Mouse (Mus musculus): Measurements from ENCODE around the gene Nrbp1. TPM values are rescaled to one million over a fixed set of nuclear protein-coding genes. Genes with fewer than 3 reads are reported as not detected.
A peak's percentile ranks its signal among the peaks of the same experiment; 100 is the strongest.

Nrbp1 gene
- total and polyA plus RNA-seq, 3 experiments, result 34.5 to 41.5 (median 36.6) TPM

GRCm38 (mm10) chr5:31201042-31201741 is 39.5 kb upstream of the Nrbp1 start:
- Histone ChIP-seq H3K36me3 (replicated peaks in 1 of 2; ENCODE audit: control insufficient read depth in 1 of 2, insufficient read depth in 1 of 2, low read length in 1 of 2) (peaks cover 75 to 85% of the 10 kb centered on the region in 2 experiments), H3K79me2 (replicated peaks; ENCODE audit: control insufficient read depth, extremely low read depth, insufficient read depth, poor library complexity, severe bottlenecking) (peaks cover 7% of the 10 kb centered on the region), H3K27ac (ENCODE audit: insufficient read depth, low read depth) (peak overlapping the region; percentile 77), H3K4me1 (ENCODE audit: control insufficient read depth in 1 of 2, insufficient read depth in 2 of 2) (peaks cover 6 to 23% of the 10 kb centered on the region in 2 experiments), H3K27me3 (replicated peaks) (no peaks in the 10 kb centered on the region), H3K9ac (ENCODE audit: insufficient read depth, low read depth) (peak overlapping the region; percentile 92), H3K9me3 (replicated peaks; ENCODE audit: low read length) (no peaks in the 10 kb centered on the region), H3K4me2 (ENCODE audit: insufficient read depth, low read depth, poor library complexity, severe bottlenecking) (peak overlapping the region; percentile 94), H3K4me3 (replicated peaks in 1 of 3; ENCODE audit: low read depth in 2 of 3, low read length in 2 of 3, poor library complexity in 1 of 3) (peak overlapping the region; percentile 64 to 81 (median 78))
- dilution Hi-C loops (cut with MboI; ENCODE audit: extremely low pct_ligation_motif_present, extremely low pct_unique_long_range_greater_than_20kb, low sequenced_read_pairs) (no loop called here), in situ Hi-C loops (cut with MboI; ENCODE audit: low pct_ligation_motif_present, low pct_unique_long_range_greater_than_20kb, low sequenced_read_pairs) (no loop called here)
- peak; percentile 39 for DNase-seq (ENCODE audit: extremely low read depth)
- TF ChIP-seq ETS1 (conservative IDR thresholded peaks at IDR 0.05; ENCODE audit: low read depth, low read length) (no peak), TBP (conservative IDR thresholded peaks at IDR 0.05; ENCODE audit: low read depth, low read length) (0 out of 2 replicates have a peak, but pooled peaks have one; percentile 30), JUND (conservative IDR thresholded peaks at IDR 0.05; ENCODE audit: low read depth, low read length) (no peak), PAX5 (IDR thresholded peaks at IDR 0.05; ENCODE audit: low read length) (no peak), MAZ (IDR thresholded peaks at IDR 0.05; ENCODE audit: low read depth, low read length) (no peak), ZMIZ1 (IDR thresholded peaks at IDR 0.05; ENCODE audit: low read depth, low read length) (peak; percentile 75), CHD2 (IDR thresholded peaks at IDR 0.05; ENCODE audit: low read length) (peak; percentile 51; the same call in 1 of the 2 replicates)

GRCm38 (mm10) chr5:31201742-31202590 is 38.7 kb upstream of the Nrbp1 start, which contains the start of gene Zfp513:
TSS of gene Zfp513 (minus strand) at chr5:31202303.
- dilution Hi-C loops (cut with MboI; ENCODE audit: extremely low pct_ligation_motif_present, extremely low pct_unique_long_range_greater_than_20kb, low sequenced_read_pairs) (no loop called here), in situ Hi-C loops (cut with MboI; ENCODE audit: low pct_ligation_motif_present, low pct_unique_long_range_greater_than_20kb, low sequenced_read_pairs) (no loop called here)
- Histone ChIP-seq H3K27me3 (replicated peaks) (no peaks in the 10 kb centered on the region), H3K4me2 (ENCODE audit: insufficient read depth, low read depth, poor library complexity, severe bottlenecking) (peak within 1 kb of the TSS; percentile 94), H3K79me2 (replicated peaks; ENCODE audit: control insufficient read depth, extremely low read depth, insufficient read depth, poor library complexity, severe bottlenecking) (peaks cover 8% of the 10 kb centered on the region), H3K4me3 (replicated peaks in 1 of 3; ENCODE audit: low read depth in 2 of 3, low read length in 2 of 3, poor library complexity in 1 of 3) (peak within 1 kb of the TSS; percentile 64 to 81 (median 78)), H3K27ac (ENCODE audit: insufficient read depth, low read depth) (peak within 1 kb of the TSS; percentile 77), H3K4me1 (ENCODE audit: control insufficient read depth in 1 of 2, insufficient read depth in 2 of 2) (peaks cover 6 to 23% of the 10 kb centered on the region in 2 experiments), H3K9me3 (replicated peaks; ENCODE audit: low read length) (no peaks in the 10 kb centered on the region), H3K36me3 (replicated peaks in 1 of 2; ENCODE audit: control insufficient read depth in 1 of 2, insufficient read depth in 1 of 2, low read length in 1 of 2) (peaks cover 71 to 84% of the 10 kb centered on the region in 2 experiments), H3K9ac (ENCODE audit: insufficient read depth, low read depth) (peak within 1 kb of the TSS; percentile 92)
- peak; percentile 99 for DNase-seq (ENCODE audit: extremely low read depth)
- TF ChIP-seq UBTF (IDR thresholded peaks at IDR 0.05; ENCODE audit: low read depth, low read length) (peak; percentile 62; the same call in 1 of the 2 replicates), CHD1 (IDR thresholded peaks at IDR 0.05; ENCODE audit: low read depth, low read length) (no peak), POLR2A (IDR thresholded peaks at IDR 0.05; ENCODE audit: low read depth, low read length) (peak; percentile 79), CTCF (conservative IDR thresholded peaks at IDR 0.05 in 1 of 2, IDR thresholded peaks at IDR 0.05 in 1 of 2; ENCODE audit: low read depth in 2 of 2, low read length in 2 of 2) (no peak), HCFC1 (IDR thresholded peaks at IDR 0.05; ENCODE audit: low read depth, low read length) (peak; percentile 94), CHD2 (IDR thresholded peaks at IDR 0.05; ENCODE audit: low read length) (peak; percentile 99), RCOR1 (conservative IDR thresholded peaks at IDR 0.05; ENCODE audit: low read depth, low read length) (no peak; the same call in 1 of the 2 replicates), TBP (conservative IDR thresholded peaks at IDR 0.05; ENCODE audit: low read depth, low read length) (peak; percentile 76; the same call in 1 of the 2 replicates), ZMIZ1 (IDR thresholded peaks at IDR 0.05; ENCODE audit: low read depth, low read length) (no peak; the same call in none of the 2 replicates), BHLHE40 (IDR thresholded peaks at IDR 0.05; ENCODE audit: low read depth, low read length) (no peak), KAT2A (IDR thresholded peaks at IDR 0.05; ENCODE audit: insufficient replicate concordance, low read length) (peak; percentile 96; the same call in 1 of the 2 replicates), USF2 (conservative IDR thresholded peaks at IDR 0.05; ENCODE audit: low read depth, low read length) (no peak), MEF2A (IDR thresholded peaks at IDR 0.05; ENCODE audit: borderline replicate concordance, low read depth, low read length) (peak; percentile 52; the same call in 1 of the 2 replicates), ETS1 (conservative IDR thresholded peaks at IDR 0.05; ENCODE audit: low read depth, low read length) (peak; percentile 20; the same call in 1 of the 2 replicates), MAFK (IDR thresholded peaks at IDR 0.05; ENCODE audit: insufficient replicate concordance, low read length) (no peak), ZC3H11A (IDR thresholded peaks at IDR 0.05; ENCODE audit: low read depth, low read length) (no peak), NELFE (IDR thresholded peaks at IDR 0.05; ENCODE audit: low read depth, low read length) (no peak), SIN3A (IDR thresholded peaks at IDR 0.05; ENCODE audit: low read length) (peak; percentile 90), MAX (IDR thresholded peaks at IDR 0.05; ENCODE audit: low read length) (peak; percentile 39; the same call in 1 of the 2 replicates), EP300 (IDR thresholded peaks at IDR 0.05; ENCODE audit: low read length) (no peak), USF1 (IDR thresholded peaks at IDR 0.05; ENCODE audit: low read depth, low read length) (peak; percentile 42), MAZ (IDR thresholded peaks at IDR 0.05; ENCODE audit: low read depth, low read length) (0 out of 2 replicates have a peak, but pooled peaks have one; percentile 44), TCF12 (IDR thresholded peaks at IDR 0.05; ENCODE audit: low read depth, low read length) (no peak), MYC (IDR thresholded peaks at IDR 0.05; ENCODE audit: low read depth, low read length) (no peak), POLR2AphosphoS2 (IDR thresholded peaks at IDR 0.05; ENCODE audit: low read depth, low read length) (peak; percentile 98), GABPA (IDR thresholded peaks at IDR 0.05; ENCODE audit: insufficient replicate concordance, low read depth, low read length) (peak; percentile 61; the same call in 1 of the 2 replicates)
